17 mouse cellular contexts compared by ENCODE assay signal in genomic region chr1:91239800-91240199, GRCm38 (mm10). TPM values are rescaled to one million over a fixed set of nuclear protein-coding genes. Genes with fewer than 3 reads are reported as not detected.
DNase-seq lines count a peak whose midpoint lies in the region; ATAC-seq and TF ChIP-seq lines count a peak whose summit lies in the region.
"Had no signal": no experiment of that assay in that cellular context is flagged by ENCODE, and none has a peak within 500 bp of the region (broad histone marks: within the 10 kb centered on the region; RNA-seq: fewer than 3 reads in every experiment).

No protein-coding gene starts in this region.

- no peak for TF ChIP-seq CTCF in liver, embryonic 14.5 days (IDR thresholded peaks at IDR 0.05; ENCODE audit: low read depth)
- no peak for TF ChIP-seq CTCF in C2C12 (IDR thresholded peaks at IDR 0.05; ENCODE audit: control insufficient read depth, insufficient read depth, insufficient read length)

- H3K9ac ChIP-seq in liver, embryonic 14.5 days (replicated peaks), result no peak overlapping the region
- no peak overlapping the region for H3K9ac ChIP-seq in liver, embryonic 11.5 days (ENCODE audit: low read depth, low read length)
- H3K9ac ChIP-seq: embryonic facial prominence, embryonic 12.5 days; embryonic facial prominence, embryonic 15.5 days; forebrain, postnatal 0 days; heart, embryonic 12.5 days; heart, embryonic 15.5 days; hindbrain, embryonic 13.5 days had no signal

- H3K4me3 ChIP-seq in liver, embryonic 14.5 days (ENCODE audit: insufficient read depth in 1 of 2, low read depth in 2 of 2, low read length in 2 of 2), result no peak overlapping the region
- H3K4me3 ChIP-seq in liver, embryonic 11.5 days (ENCODE audit: low read depth, low read length), result no peak overlapping the region
- H3K4me3 ChIP-seq in C2C12 (ENCODE audit: insufficient read depth, poor library complexity, severe bottlenecking) (no peak overlapping the region), myocyte (no peak overlapping the region)
- H3K4me3 ChIP-seq: embryonic facial prominence, embryonic 12.5 days; embryonic facial prominence, embryonic 15.5 days; gastrocnemius, adult 2 months; heart, embryonic 12.5 days; heart, embryonic 15.5 days; hindbrain, embryonic 10.5 days; hindbrain, embryonic 13.5 days had no signal

- 13% methylated on average over 1 of the region's 1 CpGs for WGBS in liver, embryonic 14.5 days (ENCODE audit: insufficient replicate concordance)
- 49% methylated on average over 1 of the region's 1 CpGs for WGBS in liver, embryonic 11.5 days

- no peak overlapping the region for H3ac ChIP-seq in C2C12 (ENCODE audit: control insufficient read depth, insufficient read length, low read depth)
- H3ac ChIP-seq in myocyte (ENCODE audit: control insufficient read depth, insufficient read length), result no peak overlapping the region

- H3K79me2 ChIP-seq in C2C12 (ENCODE audit: control insufficient read depth, insufficient read depth) (no peaks in the 10 kb centered on the region), myocyte (ENCODE audit: control insufficient read depth, insufficient read depth) (no peaks in the 10 kb centered on the region)

- H3K27me3 ChIP-seq in liver, embryonic 14.5 days (ENCODE audit: control insufficient read depth, insufficient read depth, low read length), result no peaks in the 10 kb centered on the region
- no peaks in the 10 kb centered on the region for H3K27me3 ChIP-seq in liver, embryonic 11.5 days (replicated peaks; ENCODE audit: control insufficient read depth, insufficient read depth, low read length)
- no peaks in the 10 kb centered on the region for H3K27me3 ChIP-seq in C2C12 (ENCODE audit: control insufficient read depth, insufficient read depth, insufficient read length)
- H3K27me3 ChIP-seq in myocyte (ENCODE audit: control insufficient read depth, insufficient read depth, insufficient read length), result no peaks in the 10 kb centered on the region
- H3K27me3 ChIP-seq: embryonic facial prominence, embryonic 12.5 days; embryonic facial prominence, embryonic 15.5 days; heart, embryonic 12.5 days; heart, embryonic 15.5 days; hindbrain, embryonic 13.5 days; Patski had no signal

- no peak for DNase-seq in liver, embryonic 14.5 days (ENCODE audit: low read depth in 3 of 3, low spot score in 3 of 3)
- DNase-seq in liver, embryonic 11.5 days (ENCODE audit: low spot score), result no peak
- no peak for DNase-seq in left cerebral cortex, adult 18-20 months (ENCODE audit: low spot score in 2 of 2)
- no peak for DNase-seq in ovary, postnatal 36 days (ENCODE audit: low spot score)
- DNase-seq: cerebellum, adult 9-11 months had no signal

- peak; percentile 11; the same call in 1 of the 2 replicates for ATAC-seq in liver, embryonic 14.5 days (ENCODE audit: insufficient read depth)
- ATAC-seq in liver, embryonic 11.5 days (replicated peaks; ENCODE audit: low FRiP score), result no peak
- ATAC-seq: forebrain, embryonic 14.5 days; forebrain, postnatal 0 days; Patski had no signal

- peaks cover 0 to 12% of the 10 kb centered on the region in 2 experiments; a peak in 3 of 4 replicates for H3K4me1 ChIP-seq in liver, embryonic 14.5 days (replicated peaks; ENCODE audit: control insufficient read depth in 2 of 2, insufficient read depth in 2 of 2, low read length in 1 of 2)
- peaks cover 5% of the 10 kb centered on the region; the same call in 1 of the 2 replicates for H3K4me1 ChIP-seq in liver, embryonic 11.5 days (replicated peaks; ENCODE audit: control insufficient read depth, insufficient read depth, low read length)
- H3K4me1 ChIP-seq: embryonic facial prominence, embryonic 12.5 days; embryonic facial prominence, embryonic 15.5 days; hindbrain, embryonic 10.5 days; hindbrain, embryonic 13.5 days had no signal

- H3K36me3 ChIP-seq in liver, embryonic 14.5 days (replicated peaks; ENCODE audit: control insufficient read depth, insufficient read depth, low read depth), result no peaks in the 10 kb centered on the region
- no peaks in the 10 kb centered on the region for H3K36me3 ChIP-seq in liver, embryonic 11.5 days (ENCODE audit: control insufficient read depth, insufficient read depth, low read length)
- H3K36me3 ChIP-seq in C2C12 (ENCODE audit: control insufficient read depth, insufficient read depth) (no peaks in the 10 kb centered on the region), myocyte (ENCODE audit: control insufficient read depth, insufficient read depth) (no peaks in the 10 kb centered on the region)
- H3K36me3 ChIP-seq: embryonic facial prominence, embryonic 12.5 days; embryonic facial prominence, embryonic 15.5 days; heart, embryonic 12.5 days; heart, embryonic 15.5 days; hindbrain, embryonic 10.5 days; hindbrain, embryonic 13.5 days had no signal

- no peak overlapping the region for H3K27ac ChIP-seq in liver, embryonic 14.5 days
- no peak overlapping the region for H3K27ac ChIP-seq in liver, embryonic 11.5 days (ENCODE audit: low read depth, low read length)
- H3K27ac ChIP-seq: embryonic facial prominence, embryonic 12.5 days; embryonic facial prominence, embryonic 15.5 days; gastrocnemius, adult 2 months; heart, embryonic 15.5 days; hindbrain, embryonic 10.5 days; hindbrain, embryonic 13.5 days had no signal

- no peak for TF ChIP-seq POLR2A in myocyte (IDR thresholded peaks at IDR 0.05; ENCODE audit: insufficient read length, low read depth)

- TF ChIP-seq EP300 in liver, embryonic 14.5 days (IDR thresholded peaks at IDR 0.05; ENCODE audit: low read depth), result no peak

- H3K4me2 ChIP-seq in liver, embryonic 14.5 days (ENCODE audit: low read depth), result no peak overlapping the region
- no peak overlapping the region for H3K4me2 ChIP-seq in liver, embryonic 11.5 days
- H3K4me2 ChIP-seq in myocyte (ENCODE audit: low read depth), result peak overlapping the region; percentile 61
- H3K4me2 ChIP-seq: embryonic facial prominence, embryonic 12.5 days; embryonic facial prominence, embryonic 15.5 days; heart, embryonic 12.5 days; heart, embryonic 15.5 days; hindbrain, embryonic 13.5 days had no signal

- no peaks in the 10 kb centered on the region for H3K79me3 ChIP-seq in C2C12 (ENCODE audit: low read depth)

- H3K9me3 ChIP-seq in liver, embryonic 14.5 days (ENCODE audit: control insufficient read depth, low read length), result no peaks in the 10 kb centered on the region
- H3K9me3 ChIP-seq in liver, embryonic 11.5 days (ENCODE audit: control insufficient read depth, low read length), result no peaks in the 10 kb centered on the region
- H3K9me3 ChIP-seq: embryonic facial prominence, embryonic 12.5 days; embryonic facial prominence, embryonic 15.5 days; heart, embryonic 12.5 days; heart, embryonic 15.5 days; hindbrain, embryonic 10.5 days; hindbrain, embryonic 13.5 days had no signal

TF ChIP-seq in C2C12, 6 proteins besides CTCF, POLR2A, EP300 and RAD21:
- no peak for TF ChIP-seq MYOG (IDR thresholded peaks at IDR 0.05; ENCODE audit: control insufficient read depth, extremely low read depth, insufficient read length)
- TF ChIP-seq FOSL1 (IDR thresholded peaks at IDR 0.05; ENCODE audit: insufficient read depth, low read length, poor library complexity, severe bottlenecking), result peak; percentile 22
- TF ChIP-seq USF1 (IDR thresholded peaks at IDR 0.05; ENCODE audit: low read depth), result no peak

TF ChIP-seq in myocyte, 11 proteins besides CTCF, POLR2A, EP300 and RAD21:
- TF ChIP-seq MAX (IDR thresholded peaks at IDR 0.05; ENCODE audit: low read depth) (no peak), TCF12 (IDR thresholded peaks at IDR 0.05; ENCODE audit: insufficient read depth, poor library complexity, severe bottlenecking) (no peak), CEBPB (IDR thresholded peaks at IDR 0.05; ENCODE audit: insufficient read depth, poor library complexity, severe bottlenecking) (no peak), MYOG (IDR thresholded peaks at IDR 0.05; ENCODE audit: control insufficient read depth in 1 of 3, insufficient read depth in 1 of 3, insufficient read length in 2 of 3, low read depth in 2 of 3) (no peak), POLR2AphosphoS2 (IDR thresholded peaks at IDR 0.05; ENCODE audit: insufficient read length, low read depth) (no peak), TCF3 (IDR thresholded peaks at IDR 0.05; ENCODE audit: insufficient read length, low read depth) (no peak), SRF (IDR thresholded peaks at IDR 0.05; ENCODE audit: control insufficient read depth, insufficient read length, low read depth) (no peak), MYOD1 (IDR thresholded peaks at IDR 0.05; ENCODE audit: control insufficient read depth in 1 of 3, insufficient read length in 2 of 3, low read depth in 2 of 3) (no peak), E2F4 (IDR thresholded peaks at IDR 0.05; ENCODE audit: insufficient read depth) (no peak), REST (IDR thresholded peaks at IDR 0.05; ENCODE audit: insufficient read depth, insufficient read length) (no peak), USF1 (IDR thresholded peaks at IDR 0.05; ENCODE audit: low read depth) (no peak)

RNA-seq across cellular contexts. Expression of gene Ube2f, which starts 10.3 kb away (rescaled TPM):
- 31.0 and 41.1 TPM in 2 replicates for polyA plus RNA-seq in liver, embryonic 14.5 days (2012; rRNA removed)
- polyA plus RNA-seq in liver, embryonic 14.5 days (2014; fragmentation: Nextera tagmentation; extraction: Ambion mirVana), result 58.3 and 61.1 TPM in 2 replicates
- polyA plus RNA-seq in liver, embryonic 11.5 days (2014; fragmentation: Nextera tagmentation; extraction: Ambion mirVana), result 78.5 and 81.4 TPM in 2 replicates
- polyA plus RNA-seq in C2C12 (2012; fragmentation: generic; extraction: Trizol) (71.0 TPM), myocyte (2012; fragmentation: generic; extraction: Trizol) (70.3 TPM)
- 10 to 100 TPM; 57.6 to 57.9 TPM for total RNA-seq in left cerebral cortex, adult 18-20 months (2021)

RNA-seq across cellular contexts. Expression of gene Scly, which starts 58.3 kb away (rescaled TPM):
- 20.7 and 21.0 TPM in 2 replicates for polyA plus RNA-seq in liver, embryonic 14.5 days (2012; rRNA removed)
- polyA plus RNA-seq in liver, embryonic 14.5 days (2014; fragmentation: Nextera tagmentation; extraction: Ambion mirVana), result 21.0 and 22.6 TPM in 2 replicates
- 36.9 and 37.0 TPM in 2 replicates for polyA plus RNA-seq in liver, embryonic 11.5 days (2014; fragmentation: Nextera tagmentation; extraction: Ambion mirVana)
- polyA plus RNA-seq in C2C12 (2012; fragmentation: generic; extraction: Trizol) (10.2 TPM), myocyte (2012; fragmentation: generic; extraction: Trizol) (21.9 TPM)
- total RNA-seq in left cerebral cortex, adult 18-20 months (2021), result 10 to 100 TPM; 18.8 to 20.8 TPM
